Mouse (Mus musculus): Measurements from ENCODE around the gene Nup133. TPM values are rescaled to one million over a fixed set of nuclear protein-coding genes. Genes with fewer than 3 reads are reported as not detected.
A peak's percentile ranks its signal among the peaks of the same experiment; 100 is the strongest.

Gene Nup133
- polyA plus RNA-seq, 2 experiments, result 27.0 to 32.2 TPM

GRCm38 (mm10) chr8:123954246-123954645, 5.2 kb upstream of the Nup133 start:
- no peak overlapping the region for H3K27ac ChIP-seq (replicated peaks; ENCODE audit: low read depth, low read length)
- H3K27me3 ChIP-seq (ENCODE audit: control insufficient read depth, insufficient read depth, low read length), result no peaks in the 10 kb centered on the region
- no peak for DNase-seq (ENCODE audit: low spot score)
- no peak overlapping the region for H3K4me3 ChIP-seq (replicated peaks; ENCODE audit: low read length)
- H3K4me1 ChIP-seq (ENCODE audit: control insufficient read depth, insufficient read depth, low read length), result no peaks in the 10 kb centered on the region; the same call in 1 of the 2 replicates
- 94% methylated on average over 8 of the region's 8 CpGs for WGBS
- no peaks in the 10 kb centered on the region for H3K9me3 ChIP-seq (ENCODE audit: control insufficient read depth, low read length)
- H3K36me3 ChIP-seq (ENCODE audit: control insufficient read depth, insufficient read depth, low read length), result peaks cover 25% of the 10 kb centered on the region
- no peak overlapping the region for H3K9ac ChIP-seq (ENCODE audit: low read depth, low read length, severe bottlenecking)
- H3K4me2 ChIP-seq (replicated peaks; ENCODE audit: low read depth, low read length, severe bottlenecking), result no peak overlapping the region
- TF ChIP-seq POLR2A (IDR thresholded peaks at IDR 0.05; ENCODE audit: borderline replicate concordance, extremely low read depth, insufficient read depth, insufficient read length), result no peak
- no peak for ATAC-seq (ENCODE audit: low FRiP score, low read depth)

DNA sequence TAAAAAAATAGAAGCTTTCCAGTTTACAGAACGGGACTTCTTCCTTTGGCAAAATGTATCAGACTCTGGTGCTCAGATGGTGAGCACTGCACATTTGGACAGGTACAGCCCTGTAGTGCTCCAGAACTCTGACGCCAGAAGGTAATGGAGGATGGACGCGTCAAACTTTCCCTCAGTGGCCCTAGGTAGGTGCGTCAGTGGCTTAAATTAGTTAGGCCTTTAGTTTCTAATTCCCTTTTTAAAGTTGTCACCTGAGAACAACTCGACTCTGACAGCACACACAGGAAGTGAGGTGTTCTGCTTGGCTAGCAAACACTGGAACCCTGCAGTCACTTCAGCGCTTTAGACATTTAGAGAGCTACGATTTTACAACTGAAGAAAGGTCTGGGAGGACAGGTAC, 4.6 kb upstream of the Nup133 start:
- Histone ChIP-seq H3K27ac (replicated peaks; ENCODE audit: low read depth, low read length) (no peak overlapping the region), H3K4me1 (ENCODE audit: control insufficient read depth, insufficient read depth, low read length) (no peaks in the 10 kb centered on the region; the same call in 1 of the 2 replicates), H3K4me3 (replicated peaks; ENCODE audit: low read length) (no peak overlapping the region), H3K36me3 (ENCODE audit: control insufficient read depth, insufficient read depth, low read length) (peaks cover 25% of the 10 kb centered on the region), H3K4me2 (replicated peaks; ENCODE audit: low read depth, low read length, severe bottlenecking) (no peak overlapping the region), H3K9me3 (ENCODE audit: control insufficient read depth, low read length) (no peaks in the 10 kb centered on the region), H3K27me3 (ENCODE audit: control insufficient read depth, insufficient read depth, low read length) (no peaks in the 10 kb centered on the region), H3K9ac (ENCODE audit: low read depth, low read length, severe bottlenecking) (no peak overlapping the region)
- no peak for TF ChIP-seq POLR2A (IDR thresholded peaks at IDR 0.05; ENCODE audit: borderline replicate concordance, extremely low read depth, insufficient read depth, insufficient read length)
- ATAC-seq (ENCODE audit: low FRiP score, low read depth) (no peak), DNase-seq (ENCODE audit: low spot score) (no peak)
- 77% methylated on average over 8 of the region's 8 CpGs for WGBS

DNA sequence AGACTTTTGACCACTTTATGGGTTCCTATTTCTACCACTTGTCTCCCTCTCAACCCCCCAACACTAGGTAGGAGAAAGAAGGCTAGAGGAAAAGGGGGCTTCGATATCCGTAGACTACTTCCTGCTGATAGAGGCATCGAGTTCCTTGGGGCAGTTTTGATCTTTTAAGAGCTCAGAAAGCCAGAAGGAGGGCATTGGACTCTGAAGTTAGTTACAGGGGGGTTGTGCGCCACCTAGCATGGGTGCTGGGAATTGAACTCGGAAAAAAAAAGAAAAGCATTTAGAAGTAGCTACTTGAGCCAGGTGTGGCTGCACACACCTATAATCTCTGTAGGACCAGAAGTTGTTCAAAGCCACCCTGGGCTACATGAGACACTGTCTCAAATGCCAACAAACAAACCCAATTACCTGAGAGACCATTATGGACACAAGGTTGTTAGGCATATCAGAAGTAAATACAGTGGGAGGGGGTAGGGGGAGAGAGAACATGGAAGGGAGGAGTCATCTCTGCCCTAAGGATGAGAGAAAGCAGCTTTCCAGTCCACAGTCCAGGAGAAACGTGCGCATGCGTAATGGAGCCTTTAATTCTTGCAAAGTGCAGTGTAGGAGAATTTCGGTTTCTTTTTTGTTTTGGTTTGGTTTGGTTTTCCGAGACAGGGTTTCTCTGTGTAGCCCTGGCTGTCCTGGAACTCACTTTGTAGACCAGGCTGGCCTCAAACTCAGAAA, 1.2 kb upstream of the Nup133 start:
- peak overlapping the region; percentile 87 for H3K4me2 ChIP-seq (replicated peaks; ENCODE audit: low read depth, low read length, severe bottlenecking)
- ATAC-seq (ENCODE audit: low FRiP score, low read depth), result no peak; the same call in 1 of the 2 replicates
- DNase-seq (ENCODE audit: low spot score), result peak; percentile 73
- H3K36me3 ChIP-seq (ENCODE audit: control insufficient read depth, insufficient read depth, low read length), result peaks cover 28% of the 10 kb centered on the region
- H3K27me3 ChIP-seq (ENCODE audit: control insufficient read depth, insufficient read depth, low read length), result no peaks in the 10 kb centered on the region
- peaks cover 6% of the 10 kb centered on the region for H3K4me1 ChIP-seq (ENCODE audit: control insufficient read depth, insufficient read depth, low read length)
- peak overlapping the region; percentile 76 for H3K9ac ChIP-seq (ENCODE audit: low read depth, low read length, severe bottlenecking)
- peak overlapping the region; percentile 94 for H3K4me3 ChIP-seq (replicated peaks; ENCODE audit: low read length)
- no peak overlapping the region for H3K27ac ChIP-seq (replicated peaks; ENCODE audit: low read depth, low read length)
- WGBS, result 36% methylated on average over 10 of the region's 10 CpGs
- no peaks in the 10 kb centered on the region for H3K9me3 ChIP-seq (ENCODE audit: control insufficient read depth, low read length)
- TF ChIP-seq POLR2A (IDR thresholded peaks at IDR 0.05; ENCODE audit: borderline replicate concordance, extremely low read depth, insufficient read depth, insufficient read length), result no peak

DNA sequence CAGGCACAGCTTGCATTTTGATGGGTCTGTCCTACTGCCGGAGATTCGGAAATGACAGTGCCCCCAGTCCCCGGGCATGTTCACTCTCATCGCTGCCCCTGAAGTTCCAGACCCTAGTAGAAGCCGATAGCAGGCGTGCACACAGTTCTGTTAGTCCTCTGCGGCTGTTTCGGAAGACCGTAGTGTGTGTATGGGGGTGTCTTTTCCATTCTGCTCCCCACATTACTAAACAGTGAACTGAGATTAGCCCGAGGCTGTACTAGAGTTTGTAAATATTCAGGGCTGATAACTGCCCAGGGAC, 571 bp upstream of the Nup133 start:
- no peak for TF ChIP-seq POLR2A (IDR thresholded peaks at IDR 0.05; ENCODE audit: borderline replicate concordance, extremely low read depth, insufficient read depth, insufficient read length)
- Histone ChIP-seq H3K4me3 (replicated peaks; ENCODE audit: low read length) (peak overlapping the region; percentile 94), H3K36me3 (ENCODE audit: control insufficient read depth, insufficient read depth, low read length) (peaks cover 33% of the 10 kb centered on the region), H3K4me2 (replicated peaks; ENCODE audit: low read depth, low read length, severe bottlenecking) (peak overlapping the region; percentile 87), H3K4me1 (ENCODE audit: control insufficient read depth, insufficient read depth, low read length) (peaks cover 6% of the 10 kb centered on the region), H3K27me3 (ENCODE audit: control insufficient read depth, insufficient read depth, low read length) (no peaks in the 10 kb centered on the region), H3K9ac (ENCODE audit: low read depth, low read length, severe bottlenecking) (peak overlapping the region; percentile 76), H3K9me3 (ENCODE audit: control insufficient read depth, low read length) (no peaks in the 10 kb centered on the region), H3K27ac (replicated peaks; ENCODE audit: low read depth, low read length) (peak overlapping the region; percentile 81)
- 9% methylated on average over 10 of the region's 10 CpGs for WGBS
- no peak for DNase-seq (ENCODE audit: low spot score)
- ATAC-seq (ENCODE audit: low FRiP score, low read depth), result peak; percentile 22

DNA sequence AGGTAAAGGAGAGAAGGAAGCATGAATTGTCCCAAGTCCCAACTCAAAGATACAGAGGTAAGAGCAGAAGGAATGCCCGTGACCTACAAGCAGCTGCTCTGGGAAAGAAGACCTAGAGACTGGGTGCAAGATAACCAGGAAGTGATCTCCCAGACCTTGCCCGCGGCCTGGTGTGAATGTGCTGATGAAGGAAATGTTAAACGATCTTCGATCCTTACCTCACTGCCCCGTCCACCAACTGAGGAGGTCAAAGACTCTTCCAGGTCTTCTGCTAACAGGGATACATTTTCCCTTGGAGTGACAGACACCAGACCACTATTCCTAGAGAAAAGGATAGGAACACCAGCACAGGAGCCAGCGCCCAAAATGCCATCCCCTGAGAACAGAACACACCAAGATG, 20.0 kb downstream of the Nup133 start:
- Histone ChIP-seq H3K27me3 (ENCODE audit: control insufficient read depth, insufficient read depth, low read length) (no peaks in the 10 kb centered on the region), H3K4me3 (replicated peaks; ENCODE audit: low read length) (no peak overlapping the region), H3K4me1 (ENCODE audit: control insufficient read depth, insufficient read depth, low read length) (no peaks in the 10 kb centered on the region), H3K36me3 (ENCODE audit: control insufficient read depth, insufficient read depth, low read length) (peaks cover 71% of the 10 kb centered on the region), H3K4me2 (replicated peaks; ENCODE audit: low read depth, low read length, severe bottlenecking) (no peak overlapping the region), H3K9me3 (ENCODE audit: control insufficient read depth, low read length) (no peaks in the 10 kb centered on the region), H3K27ac (replicated peaks; ENCODE audit: low read depth, low read length) (no peak overlapping the region), H3K9ac (ENCODE audit: low read depth, low read length, severe bottlenecking) (no peak overlapping the region)
- WGBS, result 89% methylated on average over 7 of the region's 7 CpGs
- DNase-seq (ENCODE audit: low spot score) (no peak), ATAC-seq (ENCODE audit: low FRiP score, low read depth) (no peak)
- no peak for TF ChIP-seq POLR2A (IDR thresholded peaks at IDR 0.05; ENCODE audit: borderline replicate concordance, extremely low read depth, insufficient read depth, insufficient read length)
